Mouse (Mus musculus) ES-CJ7 (cell line): ENCODE measurements at regions not wholly inside any gene's neighbourhood (a gene's known extent, or its start where the extent isn't known, plus 50 kb on each side); places are given as distances from the start of the nearest gene placed in this dataset.

Experiments
- DNase-seq: peaks from one replicate; pipeline ENCODE4 v3.0.0; 2011; ENCODE audit warnings: low read depth, low spot score

DNA sequence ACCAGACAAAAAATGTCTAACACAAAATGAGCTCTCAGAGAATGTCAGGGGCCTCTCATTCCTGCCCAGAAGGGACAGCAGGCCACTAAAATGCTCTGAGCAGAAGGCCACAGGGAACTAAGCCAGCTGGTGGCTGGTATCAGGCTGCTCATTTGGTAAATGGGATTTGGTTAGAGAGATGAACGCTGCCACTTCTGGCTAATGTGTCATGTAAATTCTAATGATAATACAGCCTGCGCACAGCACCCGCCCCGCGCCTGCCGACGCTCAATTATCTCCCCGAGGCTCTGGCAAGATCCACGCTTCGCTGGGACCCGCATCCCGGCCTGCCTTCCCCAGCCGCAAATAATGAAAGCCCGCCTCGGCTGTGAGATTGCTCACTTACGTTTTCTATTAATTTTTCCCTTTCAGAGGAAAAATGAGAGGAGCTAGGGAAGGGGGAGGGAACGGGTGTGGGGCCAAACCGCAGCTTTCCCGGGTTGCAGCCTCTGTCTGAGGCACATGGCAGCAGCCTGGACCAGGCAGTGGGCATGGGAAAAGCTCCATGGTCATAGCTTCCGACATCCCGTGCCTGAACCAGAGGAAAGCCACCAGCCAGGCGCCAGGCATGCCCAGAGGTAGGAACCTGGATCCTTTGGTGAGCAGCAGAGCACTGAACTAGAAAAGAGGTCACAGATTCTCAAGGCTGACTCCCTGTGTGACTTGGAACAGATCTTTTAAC lies 92.2 kb upstream of the Csf3r start:
- DNase-seq = no peak

GRCm38 (mm10) chr4:125936357-125936756 lies 88.0 kb upstream of the Csf3r start:
- DNase-seq = no peak

- DNase-seq = no peak
Observed at GRCm38 (mm10) chr4:125938186-125938585, 86.2 kb upstream of the Csf3r start.

- DNase-seq = peak; percentile 47
Observed at GRCm38 (mm10) chr4:125941266-125941665, 83.1 kb upstream of the Csf3r start.

GRCm38 (mm10) chr4:125941916-125942315 lies 82.4 kb upstream of the Csf3r start:
- peak; percentile 74 for DNase-seq

- no peak for DNase-seq
Observed at GRCm38 (mm10) chr4:125945062-125945461, 79.3 kb upstream of the Csf3r start.

- DNase-seq = no peak
Observed at GRCm38 (mm10) chr4:125959426-125959825, 64.9 kb upstream of the Csf3r start.

GRCm38 (mm10) chr4:125960704-125961279 lies 63.6 kb upstream of the Csf3r start:
- DNase-seq = no peak

DNA sequence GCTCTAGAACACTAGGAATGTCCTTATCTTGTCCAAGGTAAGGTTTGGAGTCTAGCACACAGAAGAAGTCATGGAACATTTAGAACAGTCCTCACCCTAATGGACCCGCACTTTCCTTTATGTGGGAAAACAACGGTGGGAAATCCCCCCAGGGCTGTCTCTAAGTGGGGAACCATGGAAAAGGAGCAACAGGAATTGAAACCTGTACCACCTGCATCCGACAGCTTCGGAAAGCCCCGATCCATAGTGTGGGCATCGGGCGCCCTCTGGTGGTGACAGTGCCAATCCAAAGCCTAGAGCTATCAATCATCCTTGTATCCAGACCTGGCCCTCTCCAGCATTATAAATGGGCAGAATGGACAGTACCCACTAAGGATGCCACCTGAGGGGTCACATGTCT lies 61.7 kb upstream of the Csf3r start:
- peak; percentile 71 for DNase-seq
